Mouse (Mus musculus) hindbrain, embryonic 13.5 days (tissue): ENCODE data around the gene Rassf4. TPM values are rescaled to one million over a fixed set of nuclear protein-coding genes. Genes with fewer than 3 reads are reported as not detected.
"Not testable (repeated sequence)": the region's sequence is repeated elsewhere in the genome, so short reads cannot be mapped to it uniquely, and the experiment has no call there.

Experiments
- ATAC-seq: fragments of 200-750 bp; cut with Nextera tagmentation; 2 replicates; pipeline ENCODE4 v1.8.0; 2017; ENCODE audit warnings: moderate TSS enrichment; ENCODE audit not compliant: low FRiP score
- H3K27ac ChIP-seq: fragments of 300-500 bp; sonication (generic); 2 replicates; pipeline ENCODE4 v1.5.1; 2015; ENCODE audit warnings: inconsistent platforms, mild to moderate bottlenecking, moderate library complexity
- H3K27me3 ChIP-seq: fragments of 300-500 bp; sonication (generic); 2 replicates; pipeline ENCODE4 v1.6.1; 2015; ENCODE audit warnings: mild to moderate bottlenecking, inconsistent platforms
- H3K36me3 ChIP-seq: fragments of 300-500 bp; sonication (generic); 2 replicates; pipeline ENCODE4 v1.6.1; 2015; ENCODE audit warnings: mild to moderate bottlenecking, inconsistent platforms
- H3K4me1 ChIP-seq: fragments of 300-500 bp; sonication (generic); replicated peaks from 2 replicates; pipeline ENCODE4 v1.6.1; 2015; ENCODE audit warnings: inconsistent platforms
- H3K4me2 ChIP-seq: fragments of 300-500 bp; sonication (generic); 2 replicates; pipeline ENCODE4 v1.6.1; 2015; ENCODE audit warnings: inconsistent platforms, mild to moderate bottlenecking, moderate library complexity
- H3K4me3 ChIP-seq: fragments of 300-500 bp; sonication (generic); 2 replicates; pipeline ENCODE4 v1.5.1; 2015; ENCODE audit warnings: mild to moderate bottlenecking, inconsistent platforms
- H3K9ac ChIP-seq: fragments of 300-500 bp; sonication (generic); 2 replicates; pipeline ENCODE4 v1.6.1; 2015; ENCODE audit warnings: mild to moderate bottlenecking, inconsistent platforms
- H3K9me3 ChIP-seq: fragments of 300-500 bp; sonication (generic); 2 replicates; pipeline ENCODE4 v1.6.1; 2016; ENCODE audit warnings: inconsistent platforms
- WGBS: fragments of 180-500 bp; shearing (Covaris S2); methylation state at CpG from one replicate; pipeline ENCODE4 v1.1.7; 2015; 5-methylcytosine and 5-hydroxymethylcytosine counted together
- polyA plus RNA-seq: library from polyadenylated mRNA; unstranded; fragments of >200 nt; fragmentation: Nextera tagmentation; extraction: Ambion mirVana; gene quantifications from 2 replicates; pipeline ENCODE4 v1.2.1, GENCODE M21; 2015

Gene Rassf4
- polyA plus RNA-seq, 1 experiment from 2014 or later, result 33.3 TPM

GRCm38 (mm10) chr6:116632129-116632528 is 41.6 kb downstream of the Rassf4 start:
- WGBS, result 51% methylated on average over 1 of the region's 1 CpGs
- Histone ChIP-seq H3K4me2 (no peak overlapping the region), H3K4me3 (no peak overlapping the region), H3K4me1 (peaks cover 16% of the 10 kb centered on the region), H3K9me3 (no peaks in the 10 kb centered on the region), H3K27me3 (no peaks in the 10 kb centered on the region), H3K9ac (no peak overlapping the region), H3K27ac (no peak overlapping the region), H3K36me3 (0 out of 2 replicates have a peak, but pooled peaks cover 9% of the 10 kb centered on the region)
- ATAC-seq, result no peak

DNA sequence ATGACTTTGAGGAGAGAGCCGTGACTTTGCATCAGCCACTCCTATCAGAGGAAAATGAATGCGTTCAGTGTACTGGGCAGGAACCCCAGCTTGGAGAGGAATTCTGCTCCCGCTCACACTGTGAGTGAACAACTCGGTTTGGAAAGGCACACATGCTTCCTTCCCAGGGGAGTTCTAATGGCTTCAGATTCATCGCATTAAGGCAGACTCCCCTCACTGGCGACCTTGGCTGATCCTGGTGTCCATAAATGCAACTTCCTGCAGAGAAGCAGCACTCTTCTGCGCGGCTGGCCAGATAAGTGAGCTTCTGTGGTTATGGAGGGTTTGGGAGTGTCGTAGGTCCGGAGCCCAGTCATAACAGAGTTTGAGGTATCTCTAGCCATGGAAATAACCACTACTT is 44.0 kb downstream of the Rassf4 start:
- Histone ChIP-seq H3K36me3 (peaks cover 17% of the 10 kb centered on the region), H3K4me1 (peaks cover 32% of the 10 kb centered on the region), H3K9ac (no peak overlapping the region), H3K9me3 (no peaks in the 10 kb centered on the region), H3K27ac (peak overlapping the region; percentile 97), H3K27me3 (no peaks in the 10 kb centered on the region), H3K4me2 (no peak overlapping the region), H3K4me3 (no peak overlapping the region)
- no peak for ATAC-seq
- 75% methylated on average over 10 of the region's 10 CpGs for WGBS

- ATAC-seq, result peak; percentile 97
- Histone ChIP-seq H3K9ac (peak within 1 kb of the TSS; percentile 99), H3K4me3 (peak within 1 kb of the TSS; percentile 84), H3K4me2 (peak within 1 kb of the TSS; percentile 73), H3K36me3 (peaks cover 20% of the 10 kb centered on the region), H3K4me1 (peaks cover 32% of the 10 kb centered on the region), H3K9me3 (no peaks in the 10 kb centered on the region), H3K27me3 (no peaks in the 10 kb centered on the region), H3K27ac (peak within 1 kb of the TSS; percentile 97)
- WGBS, result under 1% methylated on average over 47 of the region's 56 CpGs
Measured at GRCm38 (mm10) chr6:116628539-116629171, 45.1 kb downstream of the Rassf4 start, which contains the start of gene Zfp422. Gene Zfp422, minus strand, starts transcription at chr6:116628999.

DNA sequence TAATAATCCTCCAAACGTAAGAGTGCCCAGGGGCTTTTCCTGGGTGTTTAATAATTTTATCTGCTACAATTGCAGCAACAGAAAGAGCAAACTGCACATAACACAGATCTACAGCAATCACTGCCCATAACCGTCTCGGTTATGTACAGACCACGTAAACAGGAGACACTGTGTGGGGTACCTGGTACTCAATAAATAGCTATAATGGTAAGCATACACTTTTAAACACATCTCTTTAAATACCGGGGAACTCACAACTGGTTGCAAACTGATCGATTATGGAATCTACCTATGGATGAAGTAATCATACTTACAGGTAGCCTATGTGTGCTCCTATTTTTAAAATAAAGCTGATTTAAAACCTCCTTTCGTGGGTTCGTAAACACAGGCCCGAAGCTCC is 45.7 kb downstream of the Rassf4 start:
- no peak for ATAC-seq
- peak overlapping the region; percentile 84 for H3K4me3 ChIP-seq
- H3K4me1 ChIP-seq, result peaks cover 32% of the 10 kb centered on the region
- H3K27ac ChIP-seq, result peak overlapping the region; percentile 97
- H3K4me2 ChIP-seq, result peak overlapping the region; percentile 73
- no peaks in the 10 kb centered on the region for H3K9me3 ChIP-seq
- peaks cover 20% of the 10 kb centered on the region for H3K36me3 ChIP-seq
- WGBS, result 16% methylated on average over 9 of the region's 9 CpGs
- H3K9ac ChIP-seq, result peak overlapping the region; percentile 99
- H3K27me3 ChIP-seq, result no peaks in the 10 kb centered on the region

- not testable (repeated sequence) for H3K4me2 ChIP-seq, ATAC-seq, H3K9ac ChIP-seq, H3K9me3 ChIP-seq, H3K27me3 ChIP-seq, H3K27ac ChIP-seq, H3K4me3 ChIP-seq
- Histone ChIP-seq H3K36me3 (peaks cover 20% of the 10 kb centered on the region), H3K4me1 (peaks cover 32% of the 10 kb centered on the region)
- WGBS, result 95% methylated on average over 9 of the region's 9 CpGs
Measured at GRCm38 (mm10) chr6:116626417-116626816, 47.3 kb downstream of the Rassf4 start.

DNA sequence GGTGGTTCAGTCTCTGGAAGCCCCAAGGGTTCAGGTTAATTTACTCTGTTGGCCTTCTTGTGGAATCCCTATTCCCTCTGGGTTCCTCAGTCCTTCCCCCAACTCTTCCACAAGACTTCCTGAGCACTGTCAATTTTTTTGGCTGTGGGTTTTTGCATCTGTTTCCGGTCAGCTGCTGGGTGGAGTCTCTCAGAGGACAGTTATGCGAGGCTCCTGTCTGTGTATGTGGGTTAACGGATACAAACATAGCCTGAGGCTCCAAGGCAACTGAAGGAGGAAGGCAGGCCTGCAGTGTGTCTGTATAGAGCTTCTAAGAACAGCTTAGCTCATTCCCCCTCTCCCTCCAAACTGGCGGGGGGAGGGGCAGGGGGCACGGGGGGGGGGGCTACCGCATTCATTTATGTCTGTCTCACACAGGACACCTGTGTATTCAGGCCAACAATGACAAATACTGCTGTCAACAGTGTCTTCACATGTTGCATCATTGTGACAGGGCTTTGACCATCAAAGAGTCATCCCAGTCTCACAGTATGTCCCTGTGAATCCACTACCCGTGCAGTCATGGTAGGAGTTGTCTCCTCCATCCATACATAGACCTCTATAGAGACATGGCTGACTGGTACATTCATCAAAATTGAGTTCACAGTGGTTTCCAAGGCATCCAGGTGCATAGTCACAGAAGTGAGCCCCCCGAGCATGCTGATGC is 52.3 kb downstream of the Rassf4 start:
- H3K4me3 ChIP-seq, result no peak overlapping the region
- no peaks in the 10 kb centered on the region for H3K9me3 ChIP-seq
- ATAC-seq, result no peak
- H3K27me3 ChIP-seq, result no peaks in the 10 kb centered on the region
- H3K9ac ChIP-seq, result no peak overlapping the region
- 67% methylated on average over 8 of the region's 8 CpGs for WGBS
- no peak overlapping the region for H3K27ac ChIP-seq
- H3K4me2 ChIP-seq, result no peak overlapping the region
- peaks cover 15% of the 10 kb centered on the region for H3K36me3 ChIP-seq
- peaks cover 11% of the 10 kb centered on the region for H3K4me1 ChIP-seq

- Histone ChIP-seq H3K9me3 (no peaks in the 10 kb centered on the region), H3K36me3 (no peaks in the 10 kb centered on the region), H3K4me1 (no peaks in the 10 kb centered on the region), H3K9ac (no peak overlapping the region), H3K4me3 (no peak overlapping the region), H3K27ac (no peak overlapping the region), H3K4me2 (no peak overlapping the region), H3K27me3 (no peaks in the 10 kb centered on the region)
- no peak for ATAC-seq
Measured at GRCm38 (mm10) chr6:116618073-116618472, 55.7 kb downstream of the Rassf4 start.

- no peaks in the 10 kb centered on the region for H3K36me3 ChIP-seq
- H3K9me3 ChIP-seq, result no peaks in the 10 kb centered on the region
- no peaks in the 10 kb centered on the region for H3K4me1 ChIP-seq
- H3K4me2 ChIP-seq, result no peak overlapping the region
- H3K4me3 ChIP-seq, result no peak overlapping the region
- ATAC-seq, result no peak
- no peak overlapping the region for H3K27ac ChIP-seq
- no peak overlapping the region for H3K9ac ChIP-seq
- 90% methylated on average over 2 of the region's 2 CpGs for WGBS
- no peaks in the 10 kb centered on the region for H3K27me3 ChIP-seq
Measured at GRCm38 (mm10) chr6:116615719-116616118, 58.0 kb downstream of the Rassf4 start.

DNA sequence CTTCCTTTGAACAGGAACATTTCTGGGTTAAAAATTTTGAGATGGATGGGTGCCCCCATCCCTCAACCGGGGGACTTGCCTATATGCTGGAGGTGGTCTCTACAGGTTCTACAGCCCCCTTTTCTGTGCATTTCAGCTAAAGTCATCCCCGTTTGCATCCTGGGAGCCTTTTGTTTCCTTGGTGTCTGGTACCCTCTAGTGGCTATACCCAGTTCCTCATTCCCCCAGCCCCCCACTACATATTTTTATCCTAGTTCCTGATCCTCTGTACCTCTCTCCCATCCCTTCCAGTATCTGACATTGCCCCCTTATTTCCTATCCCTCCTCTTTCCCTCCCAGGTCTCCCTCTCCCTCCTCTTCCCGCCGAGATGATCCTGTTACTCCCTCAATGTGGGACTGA is 66.5 kb downstream of the Rassf4 start:
- ATAC-seq, result no peak

DNA sequence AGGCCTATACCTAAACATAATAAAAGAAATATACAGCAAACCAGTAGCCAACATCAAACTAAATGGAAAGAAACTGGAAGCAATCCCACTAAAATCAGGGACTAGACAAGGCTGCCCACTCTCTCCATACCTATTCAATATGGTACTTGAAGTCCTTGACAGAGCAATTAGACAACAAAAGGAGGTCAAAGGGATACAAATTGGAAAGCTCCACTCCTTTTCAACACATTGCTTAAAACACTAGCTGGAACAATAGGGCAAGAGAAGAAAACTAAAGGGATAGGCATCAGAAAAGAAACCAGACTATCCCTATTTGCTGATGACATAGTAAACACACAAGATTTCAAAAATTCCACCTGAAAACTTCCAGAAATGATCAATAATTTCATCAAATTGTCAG is 72.8 kb downstream of the Rassf4 start:
- not testable (repeated sequence) for H3K4me3 ChIP-seq, H3K36me3 ChIP-seq, H3K27ac ChIP-seq, H3K27me3 ChIP-seq, H3K4me2 ChIP-seq, H3K9me3 ChIP-seq, H3K4me1 ChIP-seq, H3K9ac ChIP-seq, ATAC-seq

More for the DNA sequence above, 66.5 kb downstream of the Rassf4 start:
- 49% methylated on average over 4 of the region's 4 CpGs for WGBS
- Histone ChIP-seq H3K27me3 (no peaks in the 10 kb centered on the region), H3K9ac (no peak overlapping the region), H3K4me1 (no peaks in the 10 kb centered on the region), H3K27ac (no peak overlapping the region), H3K9me3 (no peaks in the 10 kb centered on the region), H3K4me2 (no peak overlapping the region), H3K4me3 (no peak overlapping the region), H3K36me3 (no peaks in the 10 kb centered on the region)

GRCm38 (mm10) chr6:116584095-116584494 is 89.7 kb downstream of the Rassf4 start, which contains the start of gene Olfr215:
Gene Olfr215, minus strand, starts transcription at chr6:116584195.
- no peaks in the 10 kb centered on the region for H3K4me1 ChIP-seq
- no peak within 1 kb of the TSS for H3K4me3 ChIP-seq
- H3K4me2 ChIP-seq, result no peak within 1 kb of the TSS
- no peak within 1 kb of the TSS for H3K9ac ChIP-seq
- no peaks in the 10 kb centered on the region for H3K9me3 ChIP-seq
- no peak within 1 kb of the TSS for H3K27ac ChIP-seq
- H3K27me3 ChIP-seq, result no peaks in the 10 kb centered on the region
- ATAC-seq, result no peak
- WGBS, result 64% methylated on average over 4 of the region's 4 CpGs
- no peaks in the 10 kb centered on the region for H3K36me3 ChIP-seq
